Mouse (Mus musculus) heart, postnatal 0 days (tissue): ENCODE results near the gene Parp16.

Experiments
- CTCF ChIP-seq: IDR thresholded peaks from 2 replicates; pipeline ENCODE4 v1.5.1; 2016; ENCODE audit warnings: antibody characterized with exemption, control low read depth, low read depth
- EP300 ChIP-seq: IDR thresholded peaks from 2 replicates; pipeline ENCODE4 v1.6.1; 2016; ENCODE audit warnings: antibody characterized with exemption, low read depth

DNA sequence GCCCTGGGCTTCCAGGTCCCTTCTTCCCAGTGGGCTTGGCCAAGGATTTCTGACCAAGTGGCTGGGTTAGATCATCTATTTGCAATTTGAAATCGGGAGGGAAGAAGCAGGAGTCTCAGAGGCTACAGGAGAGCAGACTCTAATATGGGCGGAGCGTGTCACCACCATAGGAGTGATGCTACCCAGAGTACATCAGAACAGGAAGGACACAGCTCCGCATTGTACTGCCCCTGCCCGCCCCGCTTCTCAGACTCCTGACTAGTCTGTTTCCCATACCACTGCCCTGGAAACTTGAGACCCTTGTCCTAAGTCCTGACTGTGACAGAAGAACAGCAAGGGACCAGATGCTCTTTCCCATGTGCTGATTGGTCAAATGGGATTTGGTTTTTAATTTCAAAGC, 37.5 kb upstream of the Parp16 start:
- no peak for TF ChIP-seq CTCF
- no peak for TF ChIP-seq EP300
